Comparison of ENCODE assay signal across 17 mouse cellular contexts in the genomic region with DNA sequence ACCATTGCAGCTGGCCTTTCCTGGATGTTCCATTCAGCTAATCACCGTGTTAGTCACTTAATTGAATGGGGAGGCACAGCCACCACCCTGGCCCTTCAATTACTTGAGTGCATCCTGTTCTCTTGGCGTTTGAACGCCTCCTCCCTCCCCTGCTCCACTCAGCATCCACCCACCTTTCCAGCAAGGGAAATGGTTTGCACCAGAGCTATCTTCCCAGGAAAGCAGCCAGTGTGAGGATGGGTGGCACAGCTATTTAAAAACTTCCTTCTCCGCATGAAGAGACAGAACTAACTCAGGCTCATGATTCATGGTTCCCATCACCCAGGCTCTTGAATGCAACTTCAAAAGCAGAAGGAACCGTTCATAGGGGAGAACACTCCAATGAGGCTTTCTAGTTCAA. TPM values are rescaled to one million over a fixed set of nuclear protein-coding genes. Genes with fewer than 3 reads are reported as not detected.
DNase-seq lines count a peak whose midpoint lies in the region; TF ChIP-seq lines count a peak whose summit lies in the region.
"Had no signal": no experiment of that assay in that cellular context is flagged by ENCODE, and none has a peak within 500 bp of the region (broad histone marks: within the 10 kb centered on the region; RNA-seq: fewer than 3 reads in every experiment).

No protein-coding gene starts in this region.

- TF ChIP-seq CTCF in left cerebral cortex, adult 2 months (IDR thresholded peaks at IDR 0.05) = no peak

- peaks cover 26% of the 10 kb centered on the region for H3K4me1 ChIP-seq in limb, embryonic 10.5 days
- peaks cover 21% of the 10 kb centered on the region for H3K4me1 ChIP-seq in forebrain, embryonic 10.5 days
- H3K4me1 ChIP-seq: heart, embryonic 15.5 days; liver, embryonic 15.5 days had no signal

- intact Hi-C loops in left cerebral cortex, adult 2 months (cut with DNase I) = loop anchor here (1.0 to 2.0 kb wide), 2 partner anchors 38 to 115 kb away; a partner anchor contains a TSS

- no peaks in the 10 kb centered on the region for H3K9me3 ChIP-seq in limb, embryonic 10.5 days (replicated peaks)
- no peaks in the 10 kb centered on the region for H3K9me3 ChIP-seq in forebrain, embryonic 10.5 days
- H3K9me3 ChIP-seq: embryonic facial prominence, embryonic 15.5 days; heart, embryonic 15.5 days; hindbrain, embryonic 10.5 days; liver, embryonic 15.5 days had no signal

- peak; percentile 19 for DNase-seq in layer of hippocampus, adult 11-12 months (ENCODE audit: low spot score)
- no peak for DNase-seq in layer of hippocampus, postnatal 36 days
- DNase-seq in frontal cortex, adult 2 months (ENCODE audit: extremely low spot score in 1 of 2, low spot score in 1 of 2) = peak; percentile 76 to 86
- DNase-seq in left cerebral cortex, adult 2 months (ENCODE audit: extremely low spot score in 1 of 2, low spot score in 2 of 2) = peak; percentile 50 to 68
- DNase-seq in right cerebral cortex, postnatal 14 days = peak; percentile 13
- no peak for DNase-seq in urinary bladder, postnatal 10 days (ENCODE audit: low spot score)
- no peak for DNase-seq in limb, embryonic 10.5 days (ENCODE audit: low spot score)
- DNase-seq in forebrain, embryonic 10.5 days (ENCODE audit: extremely low spot score, low spot score) = no peak
- DNase-seq: adrenal gland, postnatal 36 days; cerebellum, postnatal 10 days; embryo, embryonic 11 days; kidney, adult 8-10 months; kidney, postnatal 36 days had no signal

- no peaks in the 10 kb centered on the region for H3K36me3 ChIP-seq in limb, embryonic 10.5 days
- H3K36me3 ChIP-seq in forebrain, embryonic 10.5 days (replicated peaks) = no peaks in the 10 kb centered on the region
- H3K36me3 ChIP-seq: embryonic facial prominence, embryonic 15.5 days; heart, embryonic 15.5 days; hindbrain, embryonic 10.5 days; liver, embryonic 15.5 days had no signal

- H3K27ac ChIP-seq in left cerebral cortex, adult 2 months = no peak overlapping the region; the same call in 1 of the 2 replicates
- H3K27ac ChIP-seq in limb, embryonic 10.5 days = no peak overlapping the region
- H3K27ac ChIP-seq in forebrain, embryonic 10.5 days = no peak overlapping the region
- H3K27ac ChIP-seq: embryonic facial prominence, embryonic 15.5 days; heart, embryonic 15.5 days; hindbrain, embryonic 10.5 days; liver, embryonic 15.5 days had no signal

- H3K4me3 ChIP-seq in left cerebral cortex, adult 2 months = no peak overlapping the region
- no peak overlapping the region for H3K4me3 ChIP-seq in limb, embryonic 10.5 days
- H3K4me3 ChIP-seq in forebrain, embryonic 10.5 days = no peak overlapping the region
- H3K4me3 ChIP-seq: embryonic facial prominence, embryonic 15.5 days; heart, embryonic 15.5 days; hindbrain, embryonic 10.5 days; liver, embryonic 15.5 days had no signal

- WGBS in limb, embryonic 10.5 days = 38% methylated on average over 5 of the region's 5 CpGs
- WGBS in forebrain, embryonic 10.5 days = 48% methylated on average over 5 of the region's 5 CpGs

- peaks cover 9% of the 10 kb centered on the region for H3K27me3 ChIP-seq in limb, embryonic 10.5 days (ENCODE audit: low read depth, poor library complexity, severe bottlenecking)
- H3K27me3 ChIP-seq in forebrain, embryonic 10.5 days (ENCODE audit: poor library complexity, severe bottlenecking) = no peaks in the 10 kb centered on the region
- H3K27me3 ChIP-seq: embryonic facial prominence, embryonic 15.5 days; heart, embryonic 15.5 days; liver, embryonic 15.5 days had no signal

RNA-seq across cellular contexts. Expression of a gene that starts 37.7 kb away (rescaled TPM):
- total RNA-seq in layer of hippocampus, postnatal 36 days (2021) = 100 to 1,000 TPM; 256 to 286 TPM
- polyA plus RNA-seq in frontal cortex, adult 2 months (2012; rRNA removed) = 51.9 and 67.9 TPM in 2 replicates
- 100 to 1,000 TPM; 270 to 281 TPM for total RNA-seq in left cerebral cortex, adult 2 months (2021)
- polyA plus RNA-seq in limb, embryonic 10.5 days (2016; fragmentation: Nextera tagmentation; extraction: Ambion mirVana) = 12.2 and 14.0 TPM in 2 replicates
- 14.3 and 14.7 TPM in 2 replicates for polyA plus RNA-seq in forebrain, embryonic 10.5 days (2016; fragmentation: Nextera tagmentation; extraction: Ambion mirVana)

Comparison
In these comparisons a context has a peak if more than half of its experiments do, and no peak if none do; other contexts are left out.
1. DNase-seq: peak in layer of hippocampus, adult 11-12 months (single experiment), frontal cortex, adult 2 months (2 of 2), left cerebral cortex, adult 2 months (2 of 2) and right cerebral cortex, postnatal 14 days (single experiment); none in layer of hippocampus, postnatal 36 days (0 of 2), urinary bladder, postnatal 10 days (single experiment), limb, embryonic 10.5 days (single experiment) and forebrain, embryonic 10.5 days (single experiment).